Mouse (Mus musculus): Measurements from ENCODE around the gene Olfr514. TPM values are rescaled to one million over a fixed set of nuclear protein-coding genes. Genes with fewer than 3 reads are reported as not detected.

Gene Olfr514
- total RNA-seq (2015) (not detected in 2 replicates), total RNA-seq (2017) (not detected in 2 replicates)

GRCm38 (mm10) chr7:108825897-108826296 is at the start of gene Olfr514:
Olfr514 (minus strand) TSS chr7:108825997.
- no peak for ATAC-seq (ENCODE audit: poor library complexity, severe bottlenecking)

DNA sequence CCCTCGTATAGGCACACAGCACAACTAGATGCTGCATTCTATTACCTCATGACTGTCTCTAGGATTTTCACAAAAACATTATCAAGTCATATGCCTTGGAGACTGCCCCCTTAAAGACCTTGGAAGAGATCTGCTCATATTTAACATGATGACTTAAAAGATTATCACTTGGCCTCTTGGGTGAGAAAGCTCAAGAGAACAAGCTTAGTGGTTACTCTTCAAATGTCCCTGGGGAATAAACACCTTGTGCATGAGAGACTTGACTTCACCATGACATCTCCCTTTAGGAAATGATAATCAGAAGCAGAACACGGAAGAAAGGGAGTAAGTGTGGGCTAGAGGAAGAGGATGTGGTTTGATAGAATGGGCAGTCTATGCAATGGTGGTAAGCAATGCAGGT is 46.5 kb upstream of the Olfr514 start, which contains the start of gene Olfr517:
Olfr517 (minus strand) TSS at position 101 of the 400 bp plus-strand sequence.
- no peak for ATAC-seq (ENCODE audit: poor library complexity, severe bottlenecking)

GRCm38 (mm10) chr7:108850429-108850828 is 24.6 kb upstream of the Olfr514 start, which contains the start of gene Olfr516:
Olfr516 (minus strand) TSS chr7:108850529.
- no peak for ATAC-seq (ENCODE audit: poor library complexity, severe bottlenecking)

- peak; percentile 59; the same call in 1 of the 2 replicates for ATAC-seq (ENCODE audit: poor library complexity, severe bottlenecking)
Observed at GRCm38 (mm10) chr7:108814593-108815215, 11.1 kb downstream of the Olfr514 start.

DNA sequence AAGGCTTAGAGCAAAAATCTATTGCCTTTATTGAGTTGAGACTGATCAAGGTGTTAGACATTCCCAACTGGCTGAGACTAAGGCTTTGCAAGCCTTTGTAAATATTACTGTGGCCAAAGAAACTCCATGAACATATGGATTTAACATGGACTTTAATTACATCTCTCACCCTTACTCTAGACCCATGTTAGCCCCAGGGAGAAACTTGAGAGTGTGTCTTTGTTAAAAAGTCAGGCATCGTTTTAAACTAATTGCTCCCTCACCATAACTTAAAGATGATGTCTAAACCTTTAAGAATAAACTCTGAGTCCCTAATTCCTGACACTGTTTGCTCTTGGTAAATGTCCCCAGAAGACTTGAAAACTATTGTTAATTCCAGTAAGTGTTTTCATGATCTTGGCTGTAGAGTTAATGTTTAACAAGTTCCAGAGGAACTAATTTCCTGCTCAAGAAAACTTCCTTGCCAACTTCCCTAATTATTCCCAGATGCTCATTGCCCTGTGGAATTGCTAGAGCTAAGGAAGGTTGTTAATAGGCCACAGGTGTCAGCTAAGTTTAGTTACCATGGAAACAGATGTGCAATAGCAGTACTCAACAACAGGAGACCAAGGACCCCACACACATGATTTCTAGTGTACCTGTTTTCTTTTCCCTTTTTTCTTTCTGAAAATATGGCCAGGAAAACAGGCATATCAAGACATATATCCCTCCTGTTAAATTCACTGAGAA is 28.4 kb downstream of the Olfr514 start:
- ATAC-seq (ENCODE audit: poor library complexity, severe bottlenecking) = no peak

Other genes starting within 250 kb of the Olfr514 start
- gene Olfr506, start 215.2 kb downstream of the Olfr514 start, total RNA-seq (2015) = not detected in 2 replicates
- not detected in 2 replicates for gene Olfr506, start 215.2 kb downstream of the Olfr514 start, total RNA-seq (2017)
- not detected in 2 replicates for gene Olfr507, start 204.2 kb downstream of the Olfr514 start, total RNA-seq (2015)
- not detected in 2 replicates for gene Olfr507, start 204.2 kb downstream of the Olfr514 start, total RNA-seq (2017)
- not detected in 2 replicates for gene Olfr508, start 196.0 kb downstream of the Olfr514 start, total RNA-seq (2015)
- not detected in 2 replicates for gene Olfr508, start 196.0 kb downstream of the Olfr514 start, total RNA-seq (2017)
- gene Olfr509, start 174.1 kb downstream of the Olfr514 start, total RNA-seq (2015) = not detected in 2 replicates
- gene Olfr509, start 174.1 kb downstream of the Olfr514 start, total RNA-seq (2017) = not detected in 2 replicates
- not detected in 2 replicates for gene Olfr510, start 159.6 kb downstream of the Olfr514 start, total RNA-seq (2015)
- not detected in 2 replicates for gene Olfr510, start 159.6 kb downstream of the Olfr514 start, total RNA-seq (2017)
- not detected in 2 replicates for gene Olfr512, start 112.7 kb downstream of the Olfr514 start, total RNA-seq (2015)
- not detected in 2 replicates for gene Olfr512, start 112.7 kb downstream of the Olfr514 start, total RNA-seq (2017)
- gene Olfr513, start 75.0 kb downstream of the Olfr514 start, total RNA-seq (2015) = not detected in 2 replicates
- gene Olfr513, start 75.0 kb downstream of the Olfr514 start, total RNA-seq (2017) = not detected in 2 replicates
- gene Olfr516, start 24.5 kb upstream of the Olfr514 start, total RNA-seq (2015) = not detected in 2 replicates
- not detected in 2 replicates for gene Olfr516, start 24.5 kb upstream of the Olfr514 start, total RNA-seq (2017)
- gene Olfr517, start 46.4 kb upstream of the Olfr514 start, total RNA-seq (2015) = not detected in 2 replicates
- not detected in 2 replicates for gene Olfr517, start 46.4 kb upstream of the Olfr514 start, total RNA-seq (2017)
- not detected in 2 replicates for gene Olfr518, start 59.0 kb upstream of the Olfr514 start, total RNA-seq (2015)
- gene Olfr518, start 59.0 kb upstream of the Olfr514 start, total RNA-seq (2017) = not detected in 2 replicates
- gene Olfr519, start 68.4 kb upstream of the Olfr514 start, total RNA-seq (2015) = not detected in 2 replicates
- gene Olfr519, start 68.4 kb upstream of the Olfr514 start, total RNA-seq (2017) = not detected in 2 replicates
- gene Nlrp10, start 104.2 kb upstream of the Olfr514 start, total RNA-seq (2015) = 0.80 and 0.96 TPM in 2 replicates
- gene Nlrp10, start 104.2 kb upstream of the Olfr514 start, total RNA-seq (2017) = 0.53 and 1.6 TPM in 2 replicates
- 208 and 215 TPM in 2 replicates for gene Eif3f, start 108.4 kb upstream of the Olfr514 start, total RNA-seq (2015)
- gene Eif3f, start 108.4 kb upstream of the Olfr514 start, total RNA-seq (2017) = 65.0 and 75.5 TPM in 2 replicates
- gene Tub, start 124.3 kb upstream of the Olfr514 start, total RNA-seq (2015) = not detected in 2 replicates
- not detected in 2 replicates for gene Tub, start 124.3 kb upstream of the Olfr514 start, total RNA-seq (2017)